Mouse (Mus musculus): Measurements from ENCODE around the gene Rel. TPM values are rescaled to one million over a fixed set of nuclear protein-coding genes. Genes with fewer than 3 reads are reported as not detected.

Gene Rel
- polyA plus RNA-seq, 1 experiment from 2014 or later, result 0.54 TPM

GRCm38 (mm10) chr11:23734749-23735286, 36.0 kb downstream of the Rel start:
- H3K36me3 ChIP-seq (ENCODE audit: insufficient read depth, low read length), result peaks cover 8% of the 10 kb centered on the region; the same call in 1 of the 2 replicates
- no peaks in the 10 kb centered on the region for H3K9me3 ChIP-seq (replicated peaks; ENCODE audit: low read length)
- no peak overlapping the region for H3K4me3 ChIP-seq (replicated peaks; ENCODE audit: low read depth, low read length)
- no peak overlapping the region for H3K27ac ChIP-seq
- ATAC-seq (replicated peaks; ENCODE audit: low FRiP score, low read depth) (no peak), DNase-seq (ENCODE audit: low spot score) (no peak)
- no peak overlapping the region for H3K9ac ChIP-seq (ENCODE audit: low read depth, low read length)
- H3K27me3 ChIP-seq (ENCODE audit: insufficient read depth, low read length), result no peaks in the 10 kb centered on the region
- WGBS, result 86% methylated on average over 6 of the region's 6 CpGs
- no peak overlapping the region for H3K4me2 ChIP-seq (ENCODE audit: low read length)
- H3K4me1 ChIP-seq (replicated peaks; ENCODE audit: insufficient read depth, low read length), result no peaks in the 10 kb centered on the region
- TF ChIP-seq CTCF (IDR thresholded peaks at IDR 0.05; ENCODE audit: low read depth), result no peak

- H3K36me3 ChIP-seq (ENCODE audit: insufficient read depth, low read length), result peaks cover 14% of the 10 kb centered on the region; the same call in 1 of the 2 replicates
- no peak for DNase-seq (ENCODE audit: low spot score)
- H3K9me3 ChIP-seq (replicated peaks; ENCODE audit: low read length), result no peaks in the 10 kb centered on the region
- no peak overlapping the region for H3K4me2 ChIP-seq (ENCODE audit: low read length)
- H3K4me1 ChIP-seq (replicated peaks; ENCODE audit: insufficient read depth, low read length), result no peaks in the 10 kb centered on the region
- no peak overlapping the region for H3K9ac ChIP-seq (ENCODE audit: low read depth, low read length)
- no peak overlapping the region for H3K27ac ChIP-seq
- whole genome bisulfite sequencing, result 83% methylated on average over 1 of the region's 1 CpGs
- H3K27me3 ChIP-seq (ENCODE audit: insufficient read depth, low read length), result no peaks in the 10 kb centered on the region
- no peak overlapping the region for H3K4me3 ChIP-seq (replicated peaks; ENCODE audit: low read depth, low read length)
- TF ChIP-seq CTCF (IDR thresholded peaks at IDR 0.05; ENCODE audit: low read depth), result no peak
- ATAC-seq (replicated peaks; ENCODE audit: low FRiP score, low read depth), result no peak
Observed at GRCm38 (mm10) chr11:23732840-23733239, 37.9 kb downstream of the Rel start.

GRCm38 (mm10) chr11:23730120-23730519, 40.6 kb downstream of the Rel start:
- H3K9me3 ChIP-seq (replicated peaks; ENCODE audit: low read length), result no peaks in the 10 kb centered on the region
- H3K4me3 ChIP-seq (replicated peaks; ENCODE audit: low read depth, low read length), result no peak overlapping the region
- peaks cover 23% of the 10 kb centered on the region for H3K36me3 ChIP-seq (ENCODE audit: insufficient read depth, low read length)
- TF ChIP-seq CTCF (IDR thresholded peaks at IDR 0.05; ENCODE audit: low read depth), result no peak
- H3K27ac ChIP-seq, result no peak overlapping the region
- no peak overlapping the region for H3K9ac ChIP-seq (ENCODE audit: low read depth, low read length)
- ATAC-seq (replicated peaks; ENCODE audit: low FRiP score, low read depth) (no peak), DNase-seq (ENCODE audit: low spot score) (no peak)
- no peaks in the 10 kb centered on the region for H3K4me1 ChIP-seq (replicated peaks; ENCODE audit: insufficient read depth, low read length)
- 91% methylated on average over 4 of the region's 4 CpGs for WGBS
- no peak overlapping the region for H3K4me2 ChIP-seq (ENCODE audit: low read length)
- no peaks in the 10 kb centered on the region for H3K27me3 ChIP-seq (ENCODE audit: insufficient read depth, low read length)

GRCm38 (mm10) chr11:23728186-23728585, 42.6 kb downstream of the Rel start:
- Histone ChIP-seq H3K9ac (ENCODE audit: low read depth, low read length) (no peak overlapping the region), H3K4me2 (ENCODE audit: low read length) (no peak overlapping the region), H3K4me3 (replicated peaks; ENCODE audit: low read depth, low read length) (no peak overlapping the region), H3K9me3 (replicated peaks; ENCODE audit: low read length) (no peaks in the 10 kb centered on the region), H3K27ac (no peak overlapping the region), H3K4me1 (replicated peaks; ENCODE audit: insufficient read depth, low read length) (no peaks in the 10 kb centered on the region), H3K27me3 (ENCODE audit: insufficient read depth, low read length) (no peaks in the 10 kb centered on the region), H3K36me3 (ENCODE audit: insufficient read depth, low read length) (peaks cover 27% of the 10 kb centered on the region)
- ATAC-seq (replicated peaks; ENCODE audit: low FRiP score, low read depth) (no peak), DNase-seq (ENCODE audit: low spot score) (no peak)
- no peak for TF ChIP-seq CTCF (IDR thresholded peaks at IDR 0.05; ENCODE audit: low read depth)
- WGBS, result 85% methylated on average over 2 of the region's 2 CpGs

DNA sequence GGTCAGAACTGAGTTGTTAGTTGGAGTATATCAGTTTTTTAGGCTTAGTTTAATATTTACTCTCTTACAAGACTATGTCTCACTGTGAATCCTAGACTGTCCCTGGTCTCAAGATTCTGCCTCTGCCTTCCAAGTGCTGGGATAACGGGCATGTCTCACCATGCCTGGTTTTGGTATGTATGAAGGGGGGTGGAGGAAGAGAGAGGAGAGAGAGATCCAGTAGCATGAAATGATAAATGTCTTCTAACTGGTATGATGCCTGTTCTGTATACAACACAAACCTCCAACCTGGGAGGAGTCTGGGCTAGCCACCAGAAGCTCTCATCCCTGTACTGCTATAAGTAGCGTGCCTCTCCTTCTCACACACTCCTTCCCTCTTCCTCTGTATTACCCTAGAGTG, 44.3 kb downstream of the Rel start:
- H3K9ac ChIP-seq (ENCODE audit: low read depth, low read length), result no peak overlapping the region
- H3K4me2 ChIP-seq (ENCODE audit: low read length), result no peak overlapping the region
- peaks cover 26% of the 10 kb centered on the region for H3K36me3 ChIP-seq (ENCODE audit: insufficient read depth, low read length)
- no peaks in the 10 kb centered on the region for H3K4me1 ChIP-seq (replicated peaks; ENCODE audit: insufficient read depth, low read length)
- H3K27ac ChIP-seq, result no peak overlapping the region
- no peak for ATAC-seq (replicated peaks; ENCODE audit: low FRiP score, low read depth)
- no peaks in the 10 kb centered on the region for H3K9me3 ChIP-seq (replicated peaks; ENCODE audit: low read length)
- no peak overlapping the region for H3K4me3 ChIP-seq (replicated peaks; ENCODE audit: low read depth, low read length)
- TF ChIP-seq CTCF (IDR thresholded peaks at IDR 0.05; ENCODE audit: low read depth), result no peak
- WGBS, result 88% methylated on average over 2 of the region's 2 CpGs
- H3K27me3 ChIP-seq (ENCODE audit: insufficient read depth, low read length), result no peaks in the 10 kb centered on the region
- DNase-seq (ENCODE audit: low spot score), result no peak

DNA sequence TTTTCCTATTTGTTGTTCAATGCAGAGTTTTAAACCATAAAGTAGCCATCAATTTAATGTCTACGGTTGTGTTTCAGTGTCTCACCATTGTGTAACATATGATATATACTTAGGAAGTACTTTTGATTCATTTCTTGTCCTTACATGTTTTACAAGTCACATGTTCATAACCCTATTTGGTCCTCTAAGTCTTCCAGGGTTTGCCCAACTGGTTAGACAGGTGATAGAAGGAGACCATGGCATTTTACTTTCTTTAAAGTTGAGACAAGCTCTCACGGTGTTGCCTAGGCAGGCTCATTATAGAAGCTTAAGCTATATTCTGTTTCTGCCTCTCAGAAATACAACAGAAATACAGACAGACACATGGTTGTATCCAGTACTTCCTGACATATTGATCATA, 44.9 kb downstream of the Rel start:
- WGBS, result 90% methylated on average over 2 of the region's 2 CpGs
- peaks cover 23% of the 10 kb centered on the region for H3K36me3 ChIP-seq (ENCODE audit: insufficient read depth, low read length)
- TF ChIP-seq CTCF (IDR thresholded peaks at IDR 0.05; ENCODE audit: low read depth), result no peak
- no peak overlapping the region for H3K9ac ChIP-seq (ENCODE audit: low read depth, low read length)
- no peaks in the 10 kb centered on the region for H3K27me3 ChIP-seq (ENCODE audit: insufficient read depth, low read length)
- DNase-seq (ENCODE audit: low spot score), result no peak
- no peak overlapping the region for H3K27ac ChIP-seq
- ATAC-seq (replicated peaks; ENCODE audit: low FRiP score, low read depth), result no peak
- H3K9me3 ChIP-seq (replicated peaks; ENCODE audit: low read length), result no peaks in the 10 kb centered on the region
- H3K4me3 ChIP-seq (replicated peaks; ENCODE audit: low read depth, low read length), result no peak overlapping the region
- H3K4me2 ChIP-seq (ENCODE audit: low read length), result no peak overlapping the region
- H3K4me1 ChIP-seq (replicated peaks; ENCODE audit: insufficient read depth, low read length), result no peaks in the 10 kb centered on the region

- Histone ChIP-seq H3K36me3 (ENCODE audit: insufficient read depth, low read length) (peaks cover 28% of the 10 kb centered on the region), H3K9ac (ENCODE audit: low read depth, low read length) (no peak overlapping the region), H3K4me3 (replicated peaks; ENCODE audit: low read depth, low read length) (no peak overlapping the region), H3K27me3 (ENCODE audit: insufficient read depth, low read length) (no peaks in the 10 kb centered on the region), H3K4me1 (replicated peaks; ENCODE audit: insufficient read depth, low read length) (no peaks in the 10 kb centered on the region), H3K4me2 (ENCODE audit: low read length) (no peak overlapping the region), H3K9me3 (replicated peaks; ENCODE audit: low read length) (no peaks in the 10 kb centered on the region), H3K27ac (no peak overlapping the region)
- TF ChIP-seq CTCF (IDR thresholded peaks at IDR 0.05; ENCODE audit: low read depth), result no peak
- WGBS, result 39% methylated on average over 2 of the region's 2 CpGs
- DNase-seq (ENCODE audit: low spot score) (no peak), ATAC-seq (replicated peaks; ENCODE audit: low FRiP score, low read depth) (no peak)
Observed at GRCm38 (mm10) chr11:23722326-23722725, 48.4 kb downstream of the Rel start.

Measured in kidney, postnatal 0 days (tissue).